Mouse (Mus musculus): ENCODE results near the gene Gemin6. TPM values are rescaled to one million over a fixed set of nuclear protein-coding genes. Genes with fewer than 3 reads are reported as not detected.
A peak's percentile ranks its signal among the peaks of the same experiment; 100 is the strongest.
"Not testable (repeated sequence)": the region's sequence is repeated elsewhere in the genome, so short reads cannot be mapped to it uniquely, and the experiment has no call there.

Gemin6 gene
- polyA plus RNA-seq, 1 experiment from 2014 or later: 45.1 TPM

DNA sequence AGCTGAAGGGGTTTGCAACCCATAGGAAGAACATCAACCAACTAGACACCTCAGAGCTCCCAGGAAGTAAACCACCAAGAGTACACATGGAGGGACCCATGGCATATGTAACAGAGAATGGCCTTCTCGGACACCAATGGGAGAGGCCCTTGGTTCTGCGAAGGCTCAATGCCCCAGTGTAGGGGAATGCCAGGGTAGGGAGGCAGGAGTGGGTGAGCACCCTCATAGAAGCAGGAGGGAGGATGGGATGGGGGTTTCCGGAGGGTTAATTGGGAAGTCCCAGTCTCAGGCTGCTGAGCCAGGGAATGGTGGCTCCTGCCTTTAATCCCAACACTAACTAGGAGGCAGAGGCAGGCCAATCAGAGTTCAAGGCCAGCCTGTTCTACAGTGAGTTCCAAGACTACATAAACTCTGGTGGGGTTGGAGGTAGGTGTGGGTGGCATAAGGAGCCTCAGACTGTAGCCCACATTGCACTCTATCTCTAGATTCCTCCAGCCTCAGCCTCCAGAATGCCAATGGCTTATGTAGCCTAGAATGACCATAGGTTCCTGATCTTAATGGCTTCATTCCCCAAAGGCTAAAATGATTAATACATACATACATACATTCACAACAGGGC is 25.0 kb upstream of the Gemin6 start:
- peak; percentile 61; the same call in 1 of the 2 replicates for ATAC-seq (ENCODE audit: low FRiP score, low TSS enrichment)
- Histone ChIP-seq H3K36me3 (ENCODE audit: insufficient read depth, low read length) (peaks cover 49% of the 10 kb centered on the region), H3K9ac (replicated peaks; ENCODE audit: low read length) (no peak overlapping the region), H3K4me3 (ENCODE audit: low read length) (no peak overlapping the region), H3K27ac (ENCODE audit: low read length) (no peak overlapping the region), H3K9me3 (ENCODE audit: low read length) (no peaks in the 10 kb centered on the region), H3K27me3 (ENCODE audit: insufficient read depth, low read length) (no peaks in the 10 kb centered on the region), H3K4me1 (ENCODE audit: insufficient read depth, low read length) (peaks cover 7% of the 10 kb centered on the region; the same call in 1 of the 2 replicates), H3K4me2 (replicated peaks; ENCODE audit: low read depth, low read length) (no peak overlapping the region)
- 90% methylated on average over 3 of the region's 3 CpGs for WGBS

DNA sequence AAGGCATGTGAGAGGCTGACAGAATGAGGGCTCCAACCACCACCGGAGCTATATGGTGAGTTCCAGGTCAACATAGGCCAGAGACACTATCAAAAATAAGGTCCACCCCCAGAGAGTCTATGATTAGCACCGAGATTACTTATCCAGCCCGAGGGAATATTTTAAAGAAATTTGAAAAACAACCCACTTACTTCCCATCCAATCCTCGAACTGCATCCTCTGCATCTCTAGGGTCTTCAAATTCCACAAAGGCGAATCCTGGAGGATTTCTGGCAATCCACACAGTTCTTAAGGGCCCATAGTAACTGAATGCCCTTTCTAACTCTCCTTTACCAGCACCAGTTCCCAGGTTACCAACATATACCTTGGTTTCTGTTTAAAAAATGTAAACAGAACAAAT is 18.6 kb upstream of the Gemin6 start:
- Histone ChIP-seq H3K27me3 (ENCODE audit: insufficient read depth, low read length) (no peaks in the 10 kb centered on the region), H3K4me1 (ENCODE audit: insufficient read depth, low read length) (peaks cover 13% of the 10 kb centered on the region), H3K27ac (ENCODE audit: low read length) (peak overlapping the region; percentile 98; the same call in 1 of the 2 replicates), H3K4me3 (ENCODE audit: low read length) (peak overlapping the region; percentile 92), H3K4me2 (replicated peaks; ENCODE audit: low read depth, low read length) (peak overlapping the region; percentile 87), H3K9ac (replicated peaks; ENCODE audit: low read length) (peak overlapping the region; percentile 100), H3K9me3 (ENCODE audit: low read length) (no peaks in the 10 kb centered on the region), H3K36me3 (ENCODE audit: insufficient read depth, low read length) (peaks cover 25% of the 10 kb centered on the region)
- WGBS: 14% methylated on average over 5 of the region's 5 CpGs
- ATAC-seq (ENCODE audit: low FRiP score, low TSS enrichment): no peak

DNA sequence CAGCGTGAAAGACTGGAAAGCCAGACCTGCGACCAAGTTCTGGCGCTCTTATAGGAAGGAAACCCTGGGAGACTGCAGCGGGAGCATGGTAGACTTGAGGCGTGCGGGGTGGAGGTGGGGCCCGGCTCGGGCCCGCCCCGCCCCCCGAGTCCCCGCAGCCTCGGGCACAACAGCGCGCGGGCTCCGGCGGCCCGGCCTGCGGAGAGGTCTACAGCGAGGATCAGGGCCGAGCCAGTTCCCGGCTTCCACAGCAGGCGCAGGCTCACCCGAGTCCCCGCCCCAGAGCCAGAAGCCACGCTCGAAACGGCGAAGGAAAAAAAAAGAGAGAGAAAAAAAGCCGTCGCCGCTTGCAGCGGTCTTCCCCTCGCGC is 18.0 kb upstream of the Gemin6 start:
- Histone ChIP-seq H3K27ac (ENCODE audit: low read length) (peak overlapping the region; percentile 98), H3K9ac (replicated peaks; ENCODE audit: low read length) (peak overlapping the region; percentile 100)
- under 1% methylated on average over 36 of the region's 36 CpGs for WGBS

GRCm38 (mm10) chr17:80206671-80207581 is 17.3 kb upstream of the Gemin6 start, which contains the start of the genes Srsf7 and Ttc39d:
Gene Srsf7, minus strand, starts transcription at chr17:80207307.
Gene Ttc39d, plus strand, starts transcription at chr17:80207460.
- H3K27me3 ChIP-seq (ENCODE audit: insufficient read depth, low read length): no peaks in the 10 kb centered on the region
- peak within 1 kb of the TSS; percentile 98 for H3K27ac ChIP-seq (ENCODE audit: low read length)
- peaks cover 22% of the 10 kb centered on the region for H3K36me3 ChIP-seq (ENCODE audit: insufficient read depth, low read length)
- under 1% methylated on average over 80 of the region's 95 CpGs for WGBS
- peak; percentile 93 for ATAC-seq (ENCODE audit: low FRiP score, low TSS enrichment)
- H3K4me3 ChIP-seq (ENCODE audit: low read length): peak within 1 kb of the TSS; percentile 92
- peaks cover 13% of the 10 kb centered on the region for H3K4me1 ChIP-seq (ENCODE audit: insufficient read depth, low read length)
- H3K4me2 ChIP-seq (replicated peaks; ENCODE audit: low read depth, low read length): peak within 1 kb of the TSS; percentile 87
- H3K9me3 ChIP-seq (ENCODE audit: low read length): no peaks in the 10 kb centered on the region
- peak within 1 kb of the TSS; percentile 100 for H3K9ac ChIP-seq (replicated peaks; ENCODE audit: low read length)

More for the DNA sequence above, 18.0 kb upstream of the Gemin6 start:
- peak overlapping the region; percentile 92 for H3K4me3 ChIP-seq (ENCODE audit: low read length)
- H3K27me3 ChIP-seq (ENCODE audit: insufficient read depth, low read length): no peaks in the 10 kb centered on the region
- peaks cover 13% of the 10 kb centered on the region for H3K4me1 ChIP-seq (ENCODE audit: insufficient read depth, low read length)
- peak; percentile 74 for ATAC-seq (ENCODE audit: low FRiP score, low TSS enrichment)
- peaks cover 22% of the 10 kb centered on the region for H3K36me3 ChIP-seq (ENCODE audit: insufficient read depth, low read length)
- H3K4me2 ChIP-seq (replicated peaks; ENCODE audit: low read depth, low read length): peak overlapping the region; percentile 87
- no peaks in the 10 kb centered on the region for H3K9me3 ChIP-seq (ENCODE audit: low read length)

DNA sequence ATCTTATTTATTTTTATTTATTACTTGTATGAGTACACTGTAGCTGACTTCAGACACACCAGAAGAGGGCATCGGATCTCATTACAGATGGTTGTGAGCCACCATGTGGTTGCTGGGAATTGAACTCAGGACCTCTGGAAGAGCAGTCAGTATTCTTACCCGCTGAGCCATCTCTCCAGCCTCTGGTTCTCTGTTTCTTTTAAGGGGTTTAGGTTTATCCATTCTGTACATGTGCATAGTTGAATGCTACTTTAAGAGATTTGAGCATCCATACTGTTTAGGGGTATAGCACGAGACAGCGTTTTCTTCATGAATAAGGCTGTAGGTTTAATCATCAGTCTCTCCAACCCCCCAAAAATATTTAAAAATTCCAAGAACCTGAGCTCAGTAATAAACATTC is 10.2 kb upstream of the Gemin6 start:
- 91% methylated on average over 4 of the region's 4 CpGs for WGBS

DNA sequence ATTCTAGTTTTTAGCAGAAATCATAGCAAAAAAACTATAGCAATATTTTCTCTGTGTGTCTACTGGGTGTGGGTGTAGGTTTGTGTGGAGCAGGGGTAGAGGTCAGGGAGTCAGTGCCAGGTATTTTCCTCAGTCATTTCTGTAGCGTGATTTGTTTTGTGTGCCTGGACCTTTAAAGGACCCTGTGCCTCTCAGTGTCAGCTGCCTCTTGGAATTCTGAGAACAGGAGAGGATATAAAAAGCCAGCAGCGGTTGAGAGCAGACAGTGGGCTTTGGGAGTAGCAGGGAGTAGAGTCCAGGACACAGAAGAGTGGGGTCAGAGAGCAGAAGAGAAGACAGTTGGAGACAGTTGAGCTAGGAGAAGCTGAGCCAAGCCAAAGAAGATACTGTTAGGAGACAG is 4.1 kb upstream of the Gemin6 start:
- Histone ChIP-seq H3K9me3 (ENCODE audit: low read length) (no peaks in the 10 kb centered on the region), H3K9ac (replicated peaks; ENCODE audit: low read length) (no peak overlapping the region), H3K36me3 (ENCODE audit: insufficient read depth, low read length) (no peaks in the 10 kb centered on the region), H3K27me3 (ENCODE audit: insufficient read depth, low read length) (no peaks in the 10 kb centered on the region), H3K4me3 (ENCODE audit: low read length) (no peak overlapping the region), H3K27ac (ENCODE audit: low read length) (no peak overlapping the region), H3K4me1 (ENCODE audit: insufficient read depth, low read length) (peaks cover 3% of the 10 kb centered on the region; the same call in 1 of the 2 replicates), H3K4me2 (replicated peaks; ENCODE audit: low read depth, low read length) (no peak overlapping the region)
- 61% methylated on average over 2 of the region's 2 CpGs for WGBS
- no peak for ATAC-seq (ENCODE audit: low FRiP score, low TSS enrichment)

More for the DNA sequence above, 10.2 kb upstream of the Gemin6 start:
- not testable (repeated sequence) for H3K9me3 ChIP-seq (ENCODE audit: low read length); H3K9ac ChIP-seq (replicated peaks; ENCODE audit: low read length); H3K4me3 ChIP-seq (ENCODE audit: low read length); H3K27ac ChIP-seq (ENCODE audit: low read length); H3K27me3 ChIP-seq (ENCODE audit: insufficient read depth, low read length); ATAC-seq (ENCODE audit: low FRiP score, low TSS enrichment); H3K4me2 ChIP-seq (replicated peaks; ENCODE audit: low read depth, low read length); H3K4me1 ChIP-seq (ENCODE audit: insufficient read depth, low read length); H3K36me3 ChIP-seq (ENCODE audit: insufficient read depth, low read length)

DNA sequence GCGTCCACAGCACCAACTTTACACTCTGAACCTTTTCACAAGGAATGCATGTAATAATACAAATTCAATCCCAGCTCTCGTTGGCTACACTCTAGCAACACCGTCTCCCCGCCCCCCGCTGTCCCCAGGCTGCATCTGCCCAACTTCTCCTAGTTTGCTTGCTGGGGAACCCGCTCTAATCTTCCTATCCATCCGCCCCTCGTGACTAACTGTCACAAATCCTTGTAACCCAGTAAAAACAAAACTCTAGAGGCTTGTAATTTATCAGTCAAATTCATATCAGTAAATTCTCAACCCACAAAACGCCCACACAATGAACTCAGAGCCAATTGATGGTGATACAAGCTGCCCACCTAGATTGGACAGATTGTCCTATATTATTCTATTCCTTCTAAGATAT is 3.0 kb upstream of the Gemin6 start:
- H3K36me3 ChIP-seq (ENCODE audit: insufficient read depth, low read length): no peaks in the 10 kb centered on the region
- no peak overlapping the region for H3K4me3 ChIP-seq (ENCODE audit: low read length)
- peaks cover 4% of the 10 kb centered on the region; the same call in 1 of the 2 replicates for H3K4me1 ChIP-seq (ENCODE audit: insufficient read depth, low read length)
- ATAC-seq (ENCODE audit: low FRiP score, low TSS enrichment): no peak
- H3K9me3 ChIP-seq (ENCODE audit: low read length): no peaks in the 10 kb centered on the region
- H3K9ac ChIP-seq (replicated peaks; ENCODE audit: low read length): no peak overlapping the region
- H3K4me2 ChIP-seq (replicated peaks; ENCODE audit: low read depth, low read length): no peak overlapping the region
- 70% methylated on average over 9 of the region's 9 CpGs for WGBS
- no peak overlapping the region for H3K27ac ChIP-seq (ENCODE audit: low read length)
- no peaks in the 10 kb centered on the region for H3K27me3 ChIP-seq (ENCODE audit: insufficient read depth, low read length)

GRCm38 (mm10) chr17:80221890-80222628 is 2.2 kb upstream of the Gemin6 start:
- Histone ChIP-seq H3K27ac (ENCODE audit: low read length) (no peak overlapping the region), H3K36me3 (ENCODE audit: insufficient read depth, low read length) (no peaks in the 10 kb centered on the region), H3K4me2 (replicated peaks; ENCODE audit: low read depth, low read length) (no peak overlapping the region), H3K4me1 (ENCODE audit: insufficient read depth, low read length) (peaks cover 4% of the 10 kb centered on the region; the same call in 1 of the 2 replicates), H3K4me3 (ENCODE audit: low read length) (no peak overlapping the region), H3K9me3 (ENCODE audit: low read length) (no peaks in the 10 kb centered on the region), H3K27me3 (ENCODE audit: insufficient read depth, low read length) (no peaks in the 10 kb centered on the region), H3K9ac (replicated peaks; ENCODE audit: low read length) (no peak overlapping the region)
- no peak for ATAC-seq (ENCODE audit: low FRiP score, low TSS enrichment)
- WGBS: 57% methylated on average over 3 of the region's 3 CpGs

GRCm38 (mm10) chr17:80223829-80224228 is 412 bp upstream of the Gemin6 start:
- Histone ChIP-seq H3K27me3 (ENCODE audit: insufficient read depth, low read length) (no peaks in the 10 kb centered on the region), H3K4me2 (replicated peaks; ENCODE audit: low read depth, low read length) (peak overlapping the region; percentile 75), H3K4me1 (ENCODE audit: insufficient read depth, low read length) (peaks cover 4% of the 10 kb centered on the region; the same call in 1 of the 2 replicates), H3K4me3 (ENCODE audit: low read length) (peak overlapping the region; percentile 72), H3K27ac (ENCODE audit: low read length) (peak overlapping the region; percentile 93), H3K36me3 (ENCODE audit: insufficient read depth, low read length) (0 out of 2 replicates have a peak, but pooled peaks cover 2% of the 10 kb centered on the region), H3K9me3 (ENCODE audit: low read length) (no peaks in the 10 kb centered on the region), H3K9ac (replicated peaks; ENCODE audit: low read length) (peak overlapping the region; percentile 79)
- WGBS: 11% methylated on average over 9 of the region's 9 CpGs
- peak; percentile 44; the same call in 1 of the 2 replicates for ATAC-seq (ENCODE audit: low FRiP score, low TSS enrichment)
